ENCODE assay signal across 8 mouse cellular contexts in genomic region chr12:31498936-31499313, GRCm38 (mm10). TPM values are rescaled to one million over a fixed set of nuclear protein-coding genes. Genes with fewer than 3 reads are reported as not detected.
A peak's percentile ranks its signal among the peaks of the same experiment; 100 is the strongest.
DNase-seq lines count a peak whose midpoint lies in the region; ATAC-seq and TF ChIP-seq lines count a peak whose summit lies in the region.

No protein-coding gene starts in this region.

- TF ChIP-seq POLR2A in lung, adult 2 months (IDR thresholded peaks at IDR 0.05; ENCODE audit: borderline replicate concordance, extremely low read depth, low read depth, low read length): no peak
- no peak for TF ChIP-seq POLR2A in myocyte (IDR thresholded peaks at IDR 0.05; ENCODE audit: insufficient read length, low read depth)

- peaks cover 41% of the 10 kb centered on the region for H3K79me2 ChIP-seq in myocyte (ENCODE audit: control insufficient read depth, insufficient read depth)

- H3K9me3 ChIP-seq in embryonic facial prominence, embryonic 14.5 days (ENCODE audit: control insufficient read depth, low read length): no peaks in the 10 kb centered on the region
- no peaks in the 10 kb centered on the region for H3K9me3 ChIP-seq in limb, embryonic 11.5 days (ENCODE audit: control insufficient read depth, low read length)

- no peak for TF ChIP-seq CTCF in lung, adult 2 months (IDR thresholded peaks at IDR 0.05; ENCODE audit: insufficient read depth, low read length)

- DNase-seq in lung, adult 2 months: no peak
- DNase-seq in lung, postnatal 14 days: no peak
- peak; percentile 39 for DNase-seq in embryonic facial prominence, embryonic 14.5 days (ENCODE audit: low spot score)
- no peak for DNase-seq in limb, embryonic 11.5 days (ENCODE audit: low spot score)
- no peak for DNase-seq in right cerebral cortex, postnatal 36 days (ENCODE audit: low spot score in 2 of 2)
- DNase-seq in cerebellum, adult 11 months: no peak
- DNase-seq in testis, postnatal 10 days (ENCODE audit: low spot score): no peak

- H3K27me3 ChIP-seq in embryonic facial prominence, embryonic 14.5 days (replicated peaks; ENCODE audit: control insufficient read depth, insufficient read depth, low read length): no peaks in the 10 kb centered on the region
- H3K27me3 ChIP-seq in limb, embryonic 11.5 days (ENCODE audit: control insufficient read depth, insufficient read depth, low read length): no peaks in the 10 kb centered on the region
- no peaks in the 10 kb centered on the region for H3K27me3 ChIP-seq in myocyte (ENCODE audit: control insufficient read depth, insufficient read depth, insufficient read length)

- H3K4me3 ChIP-seq in lung, adult 2 months (replicated peaks; ENCODE audit: extremely low read depth, low read depth, low read length): peak overlapping the region; percentile 87
- peak overlapping the region; percentile 91 for H3K4me3 ChIP-seq in embryonic facial prominence, embryonic 14.5 days (ENCODE audit: low read depth, low read length)
- H3K4me3 ChIP-seq in limb, embryonic 11.5 days (ENCODE audit: low read depth, low read length): peak overlapping the region; percentile 96
- peak overlapping the region; percentile 98 for H3K4me3 ChIP-seq in myocyte

- H3K4me1 ChIP-seq in lung, adult 2 months (ENCODE audit: control insufficient read depth, insufficient read depth, low read length): peaks cover 3% of the 10 kb centered on the region
- H3K4me1 ChIP-seq in embryonic facial prominence, embryonic 14.5 days (ENCODE audit: control insufficient read depth, insufficient read depth, low read length): peaks cover 8% of the 10 kb centered on the region; the same call in 1 of the 2 replicates
- H3K4me1 ChIP-seq in limb, embryonic 11.5 days (ENCODE audit: control insufficient read depth, insufficient read depth, low read length): no peaks in the 10 kb centered on the region; the same call in 1 of the 2 replicates

- peak overlapping the region; percentile 89 for H3K9ac ChIP-seq in embryonic facial prominence, embryonic 14.5 days (ENCODE audit: low read depth, low read length)
- H3K9ac ChIP-seq in limb, embryonic 11.5 days (ENCODE audit: low read length): peak overlapping the region; percentile 92

- under 1% methylated on average over 25 of the region's 25 CpGs for whole genome bisulfite sequencing in lung, adult 2 months
- WGBS in embryonic facial prominence, embryonic 14.5 days: under 1% methylated on average over 23 of the region's 25 CpGs
- WGBS in limb, embryonic 11.5 days: under 1% methylated on average over 25 of the region's 25 CpGs

- H3K4me2 ChIP-seq in embryonic facial prominence, embryonic 14.5 days (ENCODE audit: low read depth, low read length): peak overlapping the region; percentile 67
- H3K4me2 ChIP-seq in limb, embryonic 11.5 days (ENCODE audit: low read depth, severe bottlenecking): peak overlapping the region; percentile 85
- peak overlapping the region; percentile 96 for H3K4me2 ChIP-seq in myocyte (ENCODE audit: low read depth)

- peak overlapping the region; percentile 85 for H3ac ChIP-seq in myocyte (ENCODE audit: control insufficient read depth, insufficient read length)

- peak overlapping the region; percentile 88 for H3K27ac ChIP-seq in embryonic facial prominence, embryonic 14.5 days (replicated peaks; ENCODE audit: low read depth, low read length)
- peak overlapping the region; percentile 62; the same call in 1 of the 2 replicates for H3K27ac ChIP-seq in limb, embryonic 11.5 days (replicated peaks; ENCODE audit: low read depth, low read length)

- H3K36me3 ChIP-seq in embryonic facial prominence, embryonic 14.5 days (ENCODE audit: control insufficient read depth, insufficient read depth, low read length): peaks cover 6% of the 10 kb centered on the region
- H3K36me3 ChIP-seq in limb, embryonic 11.5 days (ENCODE audit: control insufficient read depth, insufficient read depth, low read length): peaks cover 3% of the 10 kb centered on the region; the same call in 1 of the 2 replicates
- no peaks in the 10 kb centered on the region for H3K36me3 ChIP-seq in myocyte (ENCODE audit: control insufficient read depth, insufficient read depth)

- ATAC-seq in embryonic facial prominence, embryonic 14.5 days (ENCODE audit: low read depth): no peak
- no peak for ATAC-seq in limb, embryonic 11.5 days (ENCODE audit: insufficient number of reproducible peaks, low FRiP score, low TSS enrichment, low read depth)

TF ChIP-seq in myocyte, 11 proteins besides CTCF, POLR2A, EP300 and RAD21:
- TF ChIP-seq REST (IDR thresholded peaks at IDR 0.05; ENCODE audit: insufficient read depth, insufficient read length) (no peak), MYOD1 (IDR thresholded peaks at IDR 0.05; ENCODE audit: control insufficient read depth in 1 of 3, insufficient read length in 2 of 3, low read depth in 2 of 3) (no peak), POLR2AphosphoS2 (IDR thresholded peaks at IDR 0.05; ENCODE audit: insufficient read length, low read depth) (no peak), MYOG (IDR thresholded peaks at IDR 0.05; ENCODE audit: control insufficient read depth in 1 of 3, insufficient read depth in 1 of 3, insufficient read length in 2 of 3, low read depth in 2 of 3) (no peak), CEBPB (IDR thresholded peaks at IDR 0.05; ENCODE audit: insufficient read depth, poor library complexity, severe bottlenecking) (no peak), MAX (IDR thresholded peaks at IDR 0.05; ENCODE audit: low read depth) (no peak), TCF3 (IDR thresholded peaks at IDR 0.05; ENCODE audit: insufficient read length, low read depth) (no peak), USF1 (IDR thresholded peaks at IDR 0.05; ENCODE audit: low read depth) (no peak), TCF12 (IDR thresholded peaks at IDR 0.05; ENCODE audit: insufficient read depth, poor library complexity, severe bottlenecking) (no peak), SRF (IDR thresholded peaks at IDR 0.05; ENCODE audit: control insufficient read depth, insufficient read length, low read depth) (no peak)

RNA-seq across cellular contexts. Expression of gene Cbll1, which starts 0.5 kb away (rescaled TPM):
- polyA plus RNA-seq in lung, adult 2 months (2012; rRNA removed): 4.4 and 6.0 TPM in 2 replicates
- polyA plus RNA-seq in embryonic facial prominence, embryonic 14.5 days (2014; fragmentation: Nextera tagmentation; extraction: Ambion mirVana): 15.4 and 18.5 TPM in 2 replicates
- polyA plus RNA-seq in limb, embryonic 11.5 days (2014; fragmentation: Nextera tagmentation; extraction: Ambion mirVana): 23.3 and 26.0 TPM in 2 replicates
- 8.6 TPM for polyA plus RNA-seq in myocyte (2012; fragmentation: generic; extraction: Trizol)
